Mouse (Mus musculus): ENCODE measurements around the gene Dcdc2b. TPM values are rescaled to one million over a fixed set of nuclear protein-coding genes. Genes with fewer than 3 reads are reported as not detected.

Dcdc2b gene
- 1 to 10 TPM; 4.1 to 4.5 TPM for total RNA-seq (2021)
- long read RNA-seq, experiment 1, partial matches to known transcripts, result 0 of 2 reads
- long read RNA-seq, experiment 1, other reads (novel, unspliced or antisense), result 2 of 2 reads
- long read RNA-seq, experiment 2, partial matches to known transcripts, result 0 of 1 reads
- long read RNA-seq, experiment 2, other reads (novel, unspliced or antisense), result 1 of 1 reads

- no peak for DNase-seq (ENCODE audit: low spot score in 2 of 2)
Observed at GRCm38 (mm10) chr4:129614093-129614492, at the start of gene Dcdc2b. TSS of gene Dcdc2b (minus strand) at chr4:129614257.

DNA sequence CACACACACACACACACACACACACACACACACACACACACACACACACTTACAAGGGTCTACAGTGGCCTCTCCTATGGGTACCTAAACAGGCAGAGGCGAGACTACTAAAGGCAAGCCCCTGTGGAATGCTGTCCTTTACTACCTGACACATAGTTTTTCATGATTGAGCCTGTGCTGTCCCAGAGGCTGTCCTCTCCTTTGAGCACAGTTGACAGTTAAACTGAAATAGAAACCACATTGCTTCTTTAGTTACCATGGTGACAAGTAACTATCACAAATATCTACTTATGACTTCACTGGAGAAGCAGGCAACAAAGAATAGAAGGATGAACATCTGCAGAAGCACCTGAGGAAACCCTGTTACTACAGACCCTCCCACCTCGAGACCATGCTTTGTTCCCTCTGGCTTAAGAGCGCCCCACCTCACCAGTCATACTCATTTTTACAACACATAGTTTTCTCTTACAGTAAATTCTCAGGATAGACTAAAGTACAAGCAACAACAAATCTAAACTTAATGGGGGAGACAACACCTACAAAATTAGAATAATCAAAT lies 48.3 kb upstream of the Dcdc2b start:
- no peak for DNase-seq (ENCODE audit: low spot score in 2 of 2)

- DNase-seq (ENCODE audit: low spot score in 2 of 2), result no peak
Observed at GRCm38 (mm10) chr4:129661584-129661983, 47.5 kb upstream of the Dcdc2b start.

DNA sequence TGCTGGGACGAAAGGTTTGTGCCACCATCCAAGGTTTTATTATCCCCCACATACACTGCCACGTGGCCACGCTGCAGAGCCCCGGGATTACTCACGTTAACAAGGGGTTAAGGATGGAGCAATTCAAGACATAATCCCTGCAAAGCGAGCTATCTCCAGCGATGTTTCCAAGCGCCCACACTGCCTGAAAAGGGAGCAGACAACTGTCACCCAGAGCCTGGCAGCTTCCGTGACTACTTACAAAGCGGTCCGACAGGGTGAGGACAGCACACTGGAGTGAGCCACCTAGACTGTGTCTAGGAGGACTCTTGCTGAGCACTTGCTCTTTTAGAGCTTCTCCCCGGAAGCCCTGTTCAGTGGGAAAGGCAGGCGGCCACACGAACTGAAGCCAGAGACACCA lies 40.7 kb upstream of the Dcdc2b start:
- peak in 1 of 2 experiments; percentile 49 for DNase-seq (ENCODE audit: low spot score in 2 of 2)

DNA sequence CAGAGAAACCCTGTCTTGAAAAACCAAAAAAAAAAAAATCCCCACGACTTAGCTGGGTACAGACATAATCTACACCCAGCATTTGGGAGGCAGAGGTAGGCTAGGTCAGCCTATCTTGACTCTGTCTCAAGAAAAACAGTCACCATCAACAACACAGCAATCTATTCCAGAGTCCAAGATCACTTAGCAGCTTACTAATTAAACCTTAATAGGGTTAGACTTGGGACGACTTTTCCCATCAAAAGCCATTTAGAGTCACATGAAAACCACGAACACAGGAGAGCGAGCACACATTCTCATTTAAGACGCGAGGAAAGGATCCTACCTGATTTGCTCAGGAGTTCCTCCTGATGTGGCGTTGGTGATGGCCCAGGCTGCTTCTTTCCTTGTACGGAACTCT lies 36.3 kb upstream of the Dcdc2b start:
- no peak for DNase-seq (ENCODE audit: low spot score in 2 of 2)

GRCm38 (mm10) chr4:129648656-129649055 lies 34.6 kb upstream of the Dcdc2b start:
- no peak for DNase-seq (ENCODE audit: low spot score in 2 of 2)

DNA sequence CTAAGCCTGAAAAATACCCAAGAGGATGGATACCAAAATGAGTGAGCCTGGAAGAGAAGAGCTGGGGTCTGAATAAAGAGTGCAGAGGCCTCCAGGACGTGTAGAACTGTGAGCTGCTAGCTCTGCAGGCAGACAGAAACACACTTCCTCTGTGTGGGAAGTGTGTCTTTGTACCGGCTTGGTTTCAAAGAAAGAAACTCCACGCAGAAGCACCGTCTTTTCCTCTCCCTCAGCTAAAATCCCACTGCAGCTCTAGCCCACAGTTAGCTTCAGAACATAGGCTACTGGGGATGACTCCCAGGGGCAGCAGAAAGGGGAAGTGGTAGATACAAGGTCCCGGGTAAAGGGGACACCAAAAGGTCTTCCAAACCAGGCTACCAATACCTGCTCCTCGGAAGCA lies 31.1 kb upstream of the Dcdc2b start:
- DNase-seq (ENCODE audit: low spot score in 2 of 2), result peak in 1 of 2 experiments; percentile 39

GRCm38 (mm10) chr4:129641756-129642155 lies 27.7 kb upstream of the Dcdc2b start:
- DNase-seq (ENCODE audit: low spot score in 2 of 2), result no peak

- peak; percentile 97 to 98 for DNase-seq (ENCODE audit: low spot score in 2 of 2)
Observed at GRCm38 (mm10) chr4:129640638-129641467, 26.8 kb upstream of the Dcdc2b start, which contains the start of gene Txlna. TSS of gene Txlna (minus strand) at chr4:129641065.

DNA sequence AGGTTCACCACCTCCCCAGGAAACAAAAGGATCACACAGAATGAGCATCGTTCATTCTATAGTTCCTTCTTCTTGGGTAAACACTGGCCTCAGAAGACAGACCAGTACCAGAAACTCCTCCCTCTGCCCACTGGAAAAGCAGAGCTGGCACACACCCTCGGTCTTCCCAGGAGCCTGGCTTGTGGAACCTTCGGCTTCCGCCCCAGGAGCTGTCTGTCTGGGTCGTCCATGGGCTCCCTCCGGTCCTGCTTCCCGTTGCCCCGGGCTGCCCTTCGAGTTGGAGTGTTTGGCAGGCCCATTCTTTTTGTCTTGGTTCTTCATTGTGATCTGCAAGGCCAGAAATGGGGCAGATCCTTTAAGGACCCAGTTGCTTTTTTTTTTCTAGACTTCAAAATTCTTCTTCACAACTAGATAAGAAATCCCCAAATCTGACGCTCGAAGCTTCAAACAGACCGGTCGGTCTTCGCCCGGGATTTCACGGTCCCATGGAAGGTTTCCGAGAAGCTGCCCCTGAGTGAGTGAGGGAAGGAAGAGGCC lies 26.1 kb upstream of the Dcdc2b start:
- no peak for DNase-seq (ENCODE audit: low spot score in 2 of 2)

GRCm38 (mm10) chr4:129639221-129639620 lies 25.2 kb upstream of the Dcdc2b start:
- no peak for DNase-seq (ENCODE audit: low spot score in 2 of 2)

DNA sequence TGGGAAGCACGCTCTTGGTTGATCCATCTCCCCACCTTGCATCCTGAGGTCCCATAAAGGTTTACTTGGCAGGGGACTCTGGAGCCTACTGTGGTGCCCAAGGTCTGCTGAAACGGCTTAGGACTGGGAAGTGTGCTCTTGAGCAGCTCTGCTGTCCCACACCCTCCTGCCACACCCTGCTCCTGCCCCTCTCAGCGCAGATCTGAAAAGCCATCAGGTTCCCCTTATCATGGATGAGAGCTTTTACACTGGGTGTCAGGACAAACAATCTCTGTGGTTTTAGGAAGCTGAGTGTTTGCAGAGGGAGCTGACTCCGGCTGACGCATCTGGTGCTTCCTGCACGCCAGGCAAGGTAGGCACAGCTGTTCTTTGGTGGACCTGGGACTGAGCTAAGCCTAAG lies 19.8 kb upstream of the Dcdc2b start:
- DNase-seq (ENCODE audit: low spot score in 2 of 2), result no peak

GRCm38 (mm10) chr4:129631867-129632266 lies 17.8 kb upstream of the Dcdc2b start:
- no peak for DNase-seq (ENCODE audit: low spot score in 2 of 2)

DNA sequence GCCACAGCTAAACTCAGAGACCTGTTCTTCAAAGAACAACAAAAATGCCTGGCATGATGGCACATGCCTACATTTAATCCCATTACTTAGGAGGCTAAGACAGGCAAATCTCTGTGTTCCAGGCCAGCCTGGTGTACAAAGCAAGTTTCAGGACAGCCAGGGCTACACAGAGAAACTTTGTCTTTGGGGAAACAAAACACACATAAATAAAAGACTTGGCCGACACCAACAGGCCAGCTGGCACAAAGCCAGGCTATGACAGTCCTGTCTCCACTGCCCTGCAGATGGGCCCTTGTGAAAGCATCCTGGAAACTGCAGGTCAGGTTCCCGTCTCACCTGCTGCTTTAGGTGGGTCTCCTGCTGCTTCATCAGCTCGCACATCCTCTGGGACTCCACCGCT lies 16.9 kb upstream of the Dcdc2b start:
- no peak for DNase-seq (ENCODE audit: low spot score in 2 of 2)

DNA sequence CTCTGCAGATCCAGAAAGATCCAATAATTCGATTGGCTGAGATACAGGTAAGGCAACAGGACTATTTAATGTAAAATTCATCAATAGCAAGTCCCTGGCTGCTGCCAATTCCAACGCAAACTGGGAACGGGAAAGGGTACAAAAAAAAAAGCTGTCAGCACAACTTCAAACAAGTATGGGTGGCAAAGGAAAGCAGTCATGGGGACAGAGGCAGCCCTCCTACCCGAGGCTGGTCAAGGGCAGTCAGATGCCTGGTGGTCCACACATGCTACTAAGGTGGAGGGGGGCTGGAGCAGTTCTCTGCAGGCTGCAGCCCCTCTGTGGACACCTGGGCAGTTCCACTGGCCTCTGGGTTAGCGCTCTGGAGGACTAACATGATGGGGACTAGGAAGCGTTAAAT lies 12.0 kb upstream of the Dcdc2b start:
- DNase-seq (ENCODE audit: low spot score in 2 of 2), result no peak

DNA sequence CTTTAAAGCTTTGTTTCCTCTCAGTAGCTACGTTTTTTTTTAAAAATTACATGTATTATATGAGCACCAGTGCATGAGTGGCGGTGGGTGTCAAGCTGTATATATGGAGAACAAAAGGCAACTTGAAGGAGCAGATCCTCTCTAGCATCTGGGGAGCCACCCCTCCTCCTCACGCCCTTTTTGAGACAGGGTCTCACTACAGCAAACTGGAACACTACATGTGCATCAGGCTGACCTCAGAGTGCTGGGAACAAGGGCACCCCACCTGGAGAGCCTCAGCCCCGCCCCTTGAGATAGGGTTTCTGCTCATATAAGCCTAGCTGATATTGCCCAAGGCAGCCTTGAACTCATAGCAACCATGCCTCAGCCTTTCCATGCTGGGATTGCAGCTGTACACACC lies 11.4 kb upstream of the Dcdc2b start:
- DNase-seq (ENCODE audit: low spot score in 2 of 2), result no peak

DNA sequence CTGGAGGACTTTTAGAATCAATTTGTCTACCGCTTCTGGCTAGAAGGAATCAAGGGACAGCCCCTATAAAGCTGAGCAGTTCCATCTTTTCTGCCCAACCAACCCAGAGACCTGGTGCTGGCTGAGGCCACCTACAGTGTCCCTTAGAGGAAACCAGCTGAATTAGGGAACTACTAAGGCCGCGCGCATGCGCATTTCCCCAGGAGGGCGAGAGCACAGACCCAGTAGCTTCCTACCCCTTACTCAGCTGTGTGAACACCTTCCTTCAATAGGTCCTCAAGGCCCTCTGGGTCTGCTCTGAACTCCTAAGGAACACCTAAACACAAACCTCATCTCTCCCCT lies 10.9 kb upstream of the Dcdc2b start:
- peak in 1 of 2 experiments; percentile 67 for DNase-seq (ENCODE audit: low spot score in 2 of 2)

DNA sequence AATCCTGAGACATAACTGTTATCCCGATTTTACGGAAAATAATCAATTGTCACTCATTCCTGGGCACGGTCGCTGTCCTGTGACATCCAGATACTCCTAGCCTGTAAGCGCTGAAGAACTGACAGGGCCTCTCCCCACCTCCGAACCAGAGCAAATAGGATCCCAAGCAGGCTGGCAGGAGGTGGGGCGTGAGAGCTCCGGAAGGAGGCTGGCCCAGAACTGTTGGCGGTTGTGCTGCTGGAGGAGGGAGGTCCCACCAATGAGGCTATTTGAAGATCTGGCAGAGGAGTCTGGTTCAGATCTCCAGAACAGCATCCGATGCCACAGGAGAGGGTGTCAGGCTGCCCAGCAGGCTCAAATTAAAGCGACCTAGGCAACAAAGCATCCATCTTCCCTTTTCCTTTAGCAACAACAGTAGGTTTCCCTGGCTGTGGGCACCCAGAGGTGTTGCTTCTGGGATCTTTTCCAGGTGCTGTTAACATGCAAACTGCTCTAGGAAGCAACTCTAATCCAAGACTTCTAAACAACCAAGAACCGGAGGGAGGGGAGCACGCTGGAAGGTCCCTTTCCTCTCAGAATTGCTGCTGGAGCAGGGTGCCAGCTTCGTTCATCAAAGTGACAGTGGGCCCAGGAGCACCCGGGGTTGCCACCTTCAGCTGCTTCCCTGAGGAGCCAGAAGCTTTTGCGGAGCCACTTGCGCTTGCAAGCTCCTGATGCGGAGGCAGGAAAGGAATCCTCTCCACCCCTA lies 10.4 kb upstream of the Dcdc2b start:
- peak; percentile 79 to 89 for DNase-seq (ENCODE audit: low spot score in 2 of 2)

DNA sequence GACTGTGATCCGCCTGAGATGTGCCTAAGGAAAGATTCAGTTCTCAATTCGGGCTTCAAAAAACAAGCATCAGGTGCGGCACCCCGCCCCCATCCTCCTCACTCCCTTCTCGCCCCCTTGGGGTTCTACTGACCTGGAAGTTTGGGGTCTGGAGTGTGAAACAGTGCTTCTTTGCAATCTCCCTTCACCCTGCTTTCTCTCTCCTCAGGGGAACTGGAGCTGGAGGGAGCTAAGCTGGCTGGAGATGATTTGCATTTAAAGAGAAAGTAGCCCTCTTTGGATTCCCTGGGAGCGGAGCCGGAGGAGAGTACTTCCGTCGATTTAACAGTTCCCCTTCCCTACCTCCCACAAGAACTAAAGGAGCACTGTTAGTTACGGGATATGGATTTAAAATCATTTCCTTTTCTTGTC lies 9.6 kb upstream of the Dcdc2b start, which contains the start of gene Ccdc28b:
Gene Ccdc28b, minus strand, starts transcription at position 267 of the 411 bp plus-strand sequence.
- DNase-seq (ENCODE audit: low spot score in 2 of 2), result peak; percentile 44 to 68

DNA sequence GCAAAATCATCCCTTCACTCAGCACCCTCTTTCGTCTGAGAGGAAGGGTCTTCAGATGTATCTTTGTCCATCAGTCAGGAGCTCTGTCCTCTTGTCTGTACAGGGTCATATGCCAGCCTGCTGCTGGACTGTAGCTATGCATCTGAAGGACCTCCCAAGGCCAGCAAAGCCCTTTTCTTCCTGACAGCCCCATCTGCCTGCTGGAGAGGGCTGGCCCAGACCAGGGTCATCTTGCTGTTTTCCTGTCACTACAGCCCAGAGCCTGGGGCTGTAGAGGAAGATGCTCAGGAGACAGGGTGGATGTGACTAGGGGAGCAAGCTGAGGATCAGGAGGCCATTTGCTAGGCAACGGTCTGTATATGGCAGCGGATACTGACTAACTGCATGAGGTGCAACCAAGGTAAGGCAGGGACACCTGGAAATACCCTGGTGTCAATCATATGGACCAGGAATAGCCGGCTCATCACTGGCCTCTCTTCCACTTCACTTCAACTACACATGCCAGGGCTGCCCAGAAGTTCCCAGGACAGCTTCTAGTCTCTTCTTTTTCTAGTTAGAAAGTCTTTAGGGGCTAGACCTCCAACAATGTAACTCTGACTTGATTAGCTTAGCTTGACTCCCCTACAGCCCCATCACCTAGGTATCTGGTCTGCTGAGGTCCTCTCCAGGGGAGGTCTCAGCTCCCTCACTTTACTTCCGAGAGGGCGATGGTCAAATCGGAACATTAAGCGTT lies 8.9 kb upstream of the Dcdc2b start:
- no peak for DNase-seq (ENCODE audit: low spot score in 2 of 2)

Data from left cerebral cortex, adult 18-20 months (tissue).